Mouse (Mus musculus) layer of hippocampus, postnatal 36 days (tissue): ENCODE data around the gene Cideb. TPM values are rescaled to one million over a fixed set of nuclear protein-coding genes. Genes with fewer than 3 reads are reported as not detected.
A peak's percentile ranks its signal among the peaks of the same experiment; 100 is the strongest.

ENCODE experiments used
- DNase-seq, 2 experiments: peaks; one replicate each; pipeline ENCODE4 v3.0.0; 2022
- total RNA-seq, 2 experiments: library from RNA; stranded (reverse); gene quantifications; 2 replicates each; pipeline ENCODE4 v1.2.3; 2021

Gene Cideb
- total RNA-seq = 1 to 10 TPM; 1.2 to 1.6 TPM

GRCm38 (mm10) chr14:55758363-55758784 lies at the start of gene Cideb:
Cideb (minus strand) TSS chr14:55758458.
- DNase-seq = no peak

- no peak for DNase-seq
Measured at GRCm38 (mm10) chr14:55795380-55796163, 37.3 kb upstream of the Cideb start.

GRCm38 (mm10) chr14:55793946-55794345 lies 35.7 kb upstream of the Cideb start:
- DNase-seq = no peak

GRCm38 (mm10) chr14:55793461-55793860 lies 35.2 kb upstream of the Cideb start:
- no peak for DNase-seq

GRCm38 (mm10) chr14:55788256-55789050 lies 30.2 kb upstream of the Cideb start, which contains the start of gene Ripk3:
Ripk3 (minus strand) TSS chr14:55788865.
- DNase-seq = no peak

GRCm38 (mm10) chr14:55787731-55788130 lies 29.5 kb upstream of the Cideb start:
- no peak for DNase-seq

GRCm38 (mm10) chr14:55785195-55785594 lies 26.9 kb upstream of the Cideb start:
- no peak for DNase-seq

- DNase-seq = no peak
Measured at GRCm38 (mm10) chr14:55783958-55784235, 25.6 kb upstream of the Cideb start, which contains the start of gene Adcy4. Adcy4 (minus strand) TSS chr14:55784095.

- no peak for DNase-seq
Measured at GRCm38 (mm10) chr14:55783171-55783957, 25.1 kb upstream of the Cideb start.

- DNase-seq = no peak
Measured at GRCm38 (mm10) chr14:55782361-55782960, 24.2 kb upstream of the Cideb start.

GRCm38 (mm10) chr14:55781310-55781709 lies 23.1 kb upstream of the Cideb start:
- peak in 1 of 2 experiments; percentile 43 for DNase-seq

- no peak for DNase-seq
Measured at GRCm38 (mm10) chr14:55780736-55781135, 22.5 kb upstream of the Cideb start.

- no peak for DNase-seq
Measured at GRCm38 (mm10) chr14:55779656-55780055, 21.4 kb upstream of the Cideb start.

- DNase-seq = no peak
Measured at GRCm38 (mm10) chr14:55778686-55779085, 20.4 kb upstream of the Cideb start.

GRCm38 (mm10) chr14:55777806-55778205 lies 19.5 kb upstream of the Cideb start:
- DNase-seq = no peak

- no peak for DNase-seq
Measured at GRCm38 (mm10) chr14:55777176-55777575, 18.9 kb upstream of the Cideb start.

- no peak for DNase-seq
Measured at GRCm38 (mm10) chr14:55776711-55777110, 18.5 kb upstream of the Cideb start.

- no peak for DNase-seq
Measured at GRCm38 (mm10) chr14:55769087-55769703, 10.9 kb upstream of the Cideb start.

GRCm38 (mm10) chr14:55768555-55768954 lies 10.3 kb upstream of the Cideb start:
- DNase-seq = no peak

GRCm38 (mm10) chr14:55767519-55768414 lies 9.5 kb upstream of the Cideb start:
- no peak for DNase-seq

GRCm38 (mm10) chr14:55765696-55766095 lies 7.4 kb upstream of the Cideb start, which contains the start of gene Ltb4r1:
Ltb4r1 (plus strand) TSS chr14:55765962.
- no peak for DNase-seq
